Mouse (Mus musculus) central nervous system, embryonic 11.5 days (tissue): Measurements from ENCODE around the gene Myo1c. TPM values are rescaled to one million over a fixed set of nuclear protein-coding genes. Genes with fewer than 3 reads are reported as not detected.

Experiments
- polyA plus RNA-seq: library from polyadenylated mRNA; depleted of rRNA; stranded (reverse); fragments of >200 nt; gene quantifications from 2 replicates; pipeline ENCODE4 v1.2.3, GENCODE M21; 2012; rRNA removed

The Myo1c gene
- 17.7 and 19.2 TPM in 2 replicates for polyA plus RNA-seq

DNA sequence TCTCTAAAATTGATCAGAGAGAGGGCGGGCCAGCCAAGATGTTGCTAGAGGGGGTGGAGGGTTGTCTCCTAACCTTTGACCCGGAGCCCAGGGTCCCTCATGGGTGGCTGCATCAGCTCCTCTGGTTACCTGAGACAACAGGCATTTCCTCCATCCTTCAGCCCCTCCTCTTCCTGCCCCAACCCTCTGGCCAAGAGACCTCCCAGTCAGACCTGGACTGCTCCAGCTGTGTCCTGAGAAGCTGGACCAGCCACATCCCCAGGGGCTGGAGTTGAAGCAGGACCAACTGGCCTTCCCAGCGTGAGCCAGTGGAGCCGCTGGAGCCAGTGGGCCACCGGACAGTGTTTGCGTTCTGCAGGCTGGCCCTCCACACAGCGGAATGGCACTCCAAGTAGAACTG is at the start of gene Myo1c:
Gene Myo1c, plus strand, starts transcription at position 194 of the 400 bp plus-strand sequence.

DNA sequence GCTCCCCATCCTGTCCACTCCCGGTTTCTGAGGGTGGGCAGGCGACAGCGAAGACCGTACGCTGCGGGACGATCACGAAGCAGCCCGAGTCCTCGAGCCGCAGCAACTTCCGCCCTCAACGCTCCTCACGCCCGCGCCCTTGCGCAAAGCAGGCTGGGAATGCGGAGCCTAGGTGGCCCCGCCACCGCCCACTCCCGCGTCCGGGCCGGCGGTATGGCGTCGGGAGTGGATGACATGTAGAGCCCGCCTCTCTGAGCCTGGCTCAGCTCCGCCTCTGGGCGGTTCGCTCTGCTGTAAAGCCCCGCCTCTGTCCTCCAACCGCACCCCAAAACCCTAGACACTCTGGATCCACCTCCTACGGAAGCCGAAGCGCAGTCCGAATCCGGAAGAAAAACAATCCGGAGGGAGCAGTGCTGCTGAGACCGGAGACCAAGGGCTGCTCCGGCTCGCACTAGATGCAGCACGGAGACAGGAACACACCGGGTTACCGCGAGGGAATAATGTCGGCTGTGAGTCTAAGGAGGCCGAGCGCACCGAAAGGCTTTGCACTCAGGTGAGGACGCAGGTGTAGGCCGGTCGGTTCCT is 19.6 kb upstream of the Myo1c start, which contains the start of gene Inpp5k:
Gene Inpp5k, plus strand, starts transcription at position 344 of the 585 bp plus-strand sequence.

DNA sequence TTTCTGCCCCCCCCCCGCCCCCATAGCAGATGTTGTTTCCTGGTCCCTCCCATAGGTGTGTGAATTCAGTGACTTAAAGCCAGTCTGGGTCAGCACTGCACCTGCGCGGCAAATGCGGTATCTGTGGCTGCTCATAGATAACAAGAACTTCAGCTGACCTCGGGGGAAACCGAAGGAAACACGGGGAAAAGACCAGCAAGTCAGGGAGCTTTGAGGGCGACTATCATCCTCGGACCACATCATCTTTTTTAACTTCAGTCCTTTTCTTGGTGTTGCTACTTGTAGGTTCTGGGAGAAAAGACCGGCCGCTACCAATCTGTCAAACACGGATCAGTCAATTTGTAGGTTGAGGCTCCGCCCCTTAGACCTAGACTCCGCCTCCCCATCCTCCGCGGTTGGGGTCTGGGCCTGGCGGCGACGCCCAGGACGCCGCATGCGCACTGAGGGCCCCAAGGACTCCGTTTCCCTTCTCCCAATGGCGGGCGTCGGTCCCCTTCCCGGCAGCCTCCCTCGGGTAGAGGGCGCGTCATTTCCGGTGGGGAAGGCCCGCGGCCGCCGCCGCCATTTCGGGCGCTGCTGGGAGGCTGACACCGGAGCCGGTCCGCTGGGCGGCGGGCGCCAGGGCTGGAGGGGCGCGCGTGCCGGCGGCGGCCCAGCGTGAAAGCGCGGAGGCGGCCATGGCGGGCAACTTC is 28.6 kb downstream of the Myo1c start, which contains the start of gene Crk:
Gene Crk, plus strand, starts transcription at position 513 of the 692 bp plus-strand sequence.

Other genes with a start within 250 kb of the Myo1c start
- gene Serpinf1, start 227.8 kb upstream of the Myo1c start, polyA plus RNA-seq: 32.3 and 55.1 TPM in 2 replicates
- gene Serpinf2, start 210.9 kb upstream of the Myo1c start, polyA plus RNA-seq: 14.3 and 19.1 TPM in 2 replicates
- gene Wdr81, start 195.8 kb upstream of the Myo1c start, polyA plus RNA-seq: 7.7 and 7.8 TPM in 2 replicates
- 4.6 and 6.8 TPM in 2 replicates for gene Tlcd2, start 188.8 kb upstream of the Myo1c start, polyA plus RNA-seq
- 93.0 and 133 TPM in 2 replicates for gene Prpf8, start 163.7 kb upstream of the Myo1c start, polyA plus RNA-seq
- gene Rilp, start 140.4 kb upstream of the Myo1c start, polyA plus RNA-seq: 0.80 and 0.82 TPM in 2 replicates
- 5.1 and 5.9 TPM in 2 replicates for gene Scarf1, start 137.0 kb upstream of the Myo1c start, polyA plus RNA-seq
- 9.0 and 10.9 TPM in 2 replicates for gene Slc43a2, start 118.8 kb upstream of the Myo1c start, polyA plus RNA-seq
- gene Pitpna, start 62.4 kb upstream of the Myo1c start, polyA plus RNA-seq: 85.2 and 116 TPM in 2 replicates
- 24.6 and 29.0 TPM in 2 replicates for gene Inpp5k, start 19.5 kb upstream of the Myo1c start, polyA plus RNA-seq
- gene Crk, start 28.8 kb downstream of the Myo1c start, polyA plus RNA-seq: 102 and 115 TPM in 2 replicates
- gene Ywhae, start 82.4 kb downstream of the Myo1c start, polyA plus RNA-seq: 1,203 and 1,938 TPM in 2 replicates
- gene Doc2b, start 145.5 kb downstream of the Myo1c start, polyA plus RNA-seq: 0.97 and 1.8 TPM in 2 replicates